Mouse (Mus musculus) midbrain, embryonic 16.5 days (tissue): ENCODE results near the gene Gbf1. TPM values are rescaled to one million over a fixed set of nuclear protein-coding genes. Genes with fewer than 3 reads are reported as not detected.

Experiments
- ATAC-seq: fragments of 200-750 bp; cut with Nextera tagmentation; 2 replicates; pipeline ENCODE4 v1.8.0; 2017; ENCODE audit warnings: moderate TSS enrichment
- H3K27ac ChIP-seq: fragments of 300-500 bp; sonication (generic); 2 replicates; pipeline ENCODE4 v1.5.1; 2014; ENCODE audit warnings: mild to moderate bottlenecking, low read length, mixed read lengths
- H3K27me3 ChIP-seq: fragments of 300-500 bp; sonication (generic); 2 replicates; pipeline ENCODE4 v1.6.1; 2014; ENCODE audit warnings: low read depth, low read length, mixed read lengths; ENCODE audit not compliant: control insufficient read depth, insufficient read depth
- H3K36me3 ChIP-seq: fragments of 300-500 bp; sonication (generic); 2 replicates; pipeline ENCODE4 v1.6.1; 2014; ENCODE audit warnings: mild to moderate bottlenecking, low read length, moderate library complexity, mixed read lengths; ENCODE audit not compliant: control insufficient read depth, insufficient read depth
- H3K4me1 ChIP-seq: fragments of 300-500 bp; sonication (generic); 2 replicates; pipeline ENCODE4 v1.6.1; 2014; ENCODE audit warnings: mild to moderate bottlenecking, low read length, mixed read lengths; ENCODE audit not compliant: control insufficient read depth, insufficient read depth
- H3K4me2 ChIP-seq: fragments of 300-500 bp; sonication (generic); 2 replicates; pipeline ENCODE4 v1.6.1; 2014; ENCODE audit warnings: mild to moderate bottlenecking, low read length, mixed read lengths
- H3K4me3 ChIP-seq: fragments of 300-500 bp; sonication (generic); 2 replicates; pipeline ENCODE4 v1.5.1; 2014; ENCODE audit warnings: low read depth, mild to moderate bottlenecking, low read length, moderate library complexity, mixed read lengths
- H3K9ac ChIP-seq: fragments of 300-500 bp; sonication (generic); 2 replicates; pipeline ENCODE4 v1.6.1; 2014; ENCODE audit warnings: low read depth, low read length, mixed read lengths
- H3K9me3 ChIP-seq: fragments of 300-500 bp; sonication (generic); replicated peaks from 2 replicates; pipeline ENCODE4 v1.6.1; 2014; ENCODE audit warnings: mild to moderate bottlenecking, low read length, mixed read lengths; ENCODE audit not compliant: control insufficient read depth, poor library complexity, severe bottlenecking
- WGBS: fragments of 180-500 bp; shearing (Covaris S2); extraction: QIAGEN DNeasy Blood & Tissue Kit; methylation state at CpG from one replicate; pipeline ENCODE4 v1.1.7; 2014; 5-methylcytosine and 5-hydroxymethylcytosine counted together
- polyA plus RNA-seq: library from polyadenylated mRNA; unstranded; fragments of >200 nt; fragmentation: Nextera tagmentation; extraction: Ambion mirVana; gene quantifications from 2 replicates; pipeline ENCODE4 v1.2.1, GENCODE M21; 2015

Gene Gbf1
- polyA plus RNA-seq, 1 experiment from 2014 or later: 62.8 TPM

DNA sequence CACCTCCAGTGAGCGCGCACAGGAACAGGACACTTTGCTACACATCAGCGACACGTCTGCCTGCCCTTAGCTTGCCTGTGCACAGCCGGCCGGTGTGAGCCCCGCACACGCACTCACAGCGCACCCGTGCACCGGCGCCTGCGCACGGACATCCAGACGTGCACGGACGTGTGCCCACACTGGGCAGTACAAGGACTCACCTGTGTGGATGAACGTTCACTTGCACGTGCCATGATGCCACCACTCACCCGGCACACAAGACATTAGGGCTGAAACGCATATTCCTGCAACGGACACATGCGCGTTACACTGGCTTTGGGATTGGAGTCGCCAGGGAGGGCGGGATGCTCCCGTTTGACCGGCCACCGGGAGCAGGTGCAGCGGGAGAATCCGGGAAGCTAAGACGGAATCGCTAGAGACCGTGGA lies 152.6 kb downstream of the Gbf1 start:
- peak overlapping the region; percentile 54 for H3K9ac ChIP-seq
- no peak overlapping the region for H3K27ac ChIP-seq
- peak overlapping the region; percentile 80 for H3K4me2 ChIP-seq
- H3K4me3 ChIP-seq: peak overlapping the region; percentile 45
- peaks cover 29% of the 10 kb centered on the region for H3K27me3 ChIP-seq
- WGBS: under 1% methylated on average over 34 of the region's 34 CpGs
- H3K36me3 ChIP-seq: no peaks in the 10 kb centered on the region
- H3K9me3 ChIP-seq: no peaks in the 10 kb centered on the region
- H3K4me1 ChIP-seq: peaks cover 22% of the 10 kb centered on the region
- 0 out of 2 replicates have a peak, but pooled peaks have one; percentile 22 for ATAC-seq

DNA sequence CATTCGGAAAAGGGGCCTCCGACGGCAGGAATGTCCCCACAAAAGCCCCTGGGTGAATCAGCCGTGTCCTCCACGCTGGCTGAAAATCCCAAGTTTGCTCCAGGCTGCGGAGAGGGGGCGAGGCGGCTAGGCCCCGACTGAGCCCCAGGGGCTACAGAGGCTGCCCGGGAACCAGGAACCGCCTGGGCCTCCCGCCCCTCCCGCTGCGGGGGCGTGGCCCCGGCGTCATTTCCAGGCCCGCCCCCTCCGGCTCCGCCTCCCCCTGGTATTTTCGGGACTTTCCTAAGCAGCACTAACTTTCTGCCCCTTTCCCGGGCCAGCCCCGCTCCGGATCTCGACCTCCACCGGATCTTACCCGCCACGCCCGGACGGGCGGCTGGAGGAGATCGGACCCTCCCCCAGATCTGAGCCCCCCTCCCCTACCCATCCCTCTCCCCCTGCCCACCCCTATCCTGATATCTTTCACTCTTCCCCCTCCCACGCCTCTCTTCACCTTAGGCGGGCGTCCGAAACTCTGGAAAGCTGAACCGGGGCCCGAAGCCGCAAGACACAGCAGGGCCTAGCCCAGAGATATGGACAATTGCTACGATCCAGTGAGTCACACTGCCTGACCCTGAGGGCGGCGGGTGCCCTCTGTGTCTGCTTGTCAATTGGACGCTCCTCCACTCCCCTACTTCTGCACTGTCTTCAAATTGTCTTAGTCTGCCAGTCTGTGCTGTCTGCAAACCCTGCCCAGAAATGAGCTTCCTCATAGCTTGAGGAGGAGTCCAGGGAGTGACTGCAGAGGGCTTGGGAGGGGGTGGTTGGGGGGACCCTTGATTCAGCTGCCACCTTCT lies 153.3 kb downstream of the Gbf1 start:
- Histone ChIP-seq H3K4me2 (peak overlapping the region; percentile 80), H3K36me3 (no peaks in the 10 kb centered on the region), H3K27me3 (peaks cover 29% of the 10 kb centered on the region), H3K4me3 (peak overlapping the region; percentile 45), H3K4me1 (peaks cover 22% of the 10 kb centered on the region), H3K9ac (peak overlapping the region; percentile 54), H3K9me3 (no peaks in the 10 kb centered on the region), H3K27ac (no peak overlapping the region)
- ATAC-seq: no peak; the same call in 1 of the 2 replicates
- under 1% methylated on average over 43 of the region's 43 CpGs for WGBS

DNA sequence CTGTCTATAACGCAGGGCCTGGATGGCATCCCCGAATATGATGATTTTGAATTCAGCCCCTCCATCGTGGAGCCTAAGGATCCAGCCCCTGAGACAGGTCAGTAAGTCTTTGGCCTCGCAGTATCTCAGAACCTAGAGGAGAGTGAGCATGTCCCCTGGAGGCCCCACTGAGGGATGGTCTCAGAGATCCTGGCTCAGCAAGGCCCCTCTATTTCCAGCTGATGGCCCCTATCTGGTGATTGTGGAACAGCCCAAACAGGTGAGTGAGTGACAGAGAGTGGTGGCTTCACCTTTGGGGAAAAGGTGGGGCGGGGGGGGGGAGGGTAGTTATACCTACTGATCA lies 153.9 kb downstream of the Gbf1 start:
- peak overlapping the region; percentile 80 for H3K4me2 ChIP-seq
- no peaks in the 10 kb centered on the region; the same call in 1 of the 2 replicates for H3K36me3 ChIP-seq
- H3K27ac ChIP-seq: no peak overlapping the region
- 61% methylated on average over 5 of the region's 5 CpGs for WGBS
- H3K4me3 ChIP-seq: no peak overlapping the region
- peaks cover 29% of the 10 kb centered on the region for H3K27me3 ChIP-seq
- peaks cover 22% of the 10 kb centered on the region for H3K4me1 ChIP-seq
- no peak overlapping the region for H3K9ac ChIP-seq
- no peaks in the 10 kb centered on the region for H3K9me3 ChIP-seq
- ATAC-seq: no peak

DNA sequence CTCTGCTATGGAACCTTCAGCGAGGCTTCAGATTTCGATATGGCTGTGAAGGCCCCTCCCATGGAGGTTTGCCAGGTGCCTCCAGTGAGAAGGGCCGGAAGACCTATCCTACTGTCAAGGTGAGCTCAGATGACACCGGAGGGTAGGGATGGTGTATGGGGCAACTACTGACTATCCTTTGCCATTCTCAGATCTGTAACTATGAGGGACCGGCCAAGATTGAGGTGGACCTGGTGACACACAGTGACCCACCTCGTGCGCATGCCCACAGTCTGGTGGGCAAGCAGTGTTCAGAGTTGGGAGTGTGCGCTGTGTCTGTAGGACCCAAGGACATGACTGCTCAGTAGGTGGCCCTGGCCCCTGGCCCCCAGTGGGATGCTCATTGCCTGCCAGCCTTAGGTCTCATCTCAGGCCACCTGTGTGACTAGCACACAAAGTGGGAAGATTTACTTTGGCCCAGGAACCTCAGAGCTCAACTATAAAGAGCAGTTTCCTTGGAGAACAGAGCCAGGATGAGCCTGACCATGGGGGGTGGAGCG lies 154.5 kb downstream of the Gbf1 start:
- 90% methylated on average over 9 of the region's 9 CpGs for WGBS
- H3K4me2 ChIP-seq: no peak overlapping the region
- no peaks in the 10 kb centered on the region for H3K9me3 ChIP-seq
- H3K27me3 ChIP-seq: peaks cover 29% of the 10 kb centered on the region
- no peak overlapping the region for H3K4me3 ChIP-seq
- ATAC-seq: no peak
- peaks cover 22% of the 10 kb centered on the region for H3K4me1 ChIP-seq
- no peak overlapping the region for H3K27ac ChIP-seq
- peaks cover under 1% of the 10 kb centered on the region; the same call in 1 of the 2 replicates for H3K36me3 ChIP-seq
- no peak overlapping the region for H3K9ac ChIP-seq

DNA sequence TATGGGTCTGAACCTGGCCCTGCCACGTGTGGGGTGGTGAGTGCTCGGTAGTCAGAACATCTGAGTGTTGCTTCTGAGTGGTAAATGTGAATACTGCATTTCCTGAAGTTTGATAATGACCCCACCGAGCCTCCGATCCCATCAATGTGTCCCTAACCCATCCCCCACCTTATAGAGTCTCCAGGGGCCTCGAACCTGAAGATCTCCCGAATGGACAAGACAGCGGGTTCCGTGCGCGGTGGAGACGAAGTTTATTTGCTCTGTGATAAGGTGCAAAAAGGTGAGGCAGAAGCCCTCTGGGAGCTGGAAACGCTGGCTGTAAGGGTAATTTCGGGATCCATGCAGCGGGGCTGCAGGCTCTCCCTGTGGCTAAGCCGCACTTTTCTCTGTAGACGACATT lies 155.5 kb downstream of the Gbf1 start:
- H3K27ac ChIP-seq: no peak overlapping the region
- H3K4me2 ChIP-seq: no peak overlapping the region
- H3K36me3 ChIP-seq: peaks cover 9% of the 10 kb centered on the region
- H3K27me3 ChIP-seq: peaks cover 29% of the 10 kb centered on the region
- H3K9me3 ChIP-seq: no peaks in the 10 kb centered on the region
- 81% methylated on average over 16 of the region's 16 CpGs for WGBS
- no peak overlapping the region for H3K9ac ChIP-seq
- no peak overlapping the region for H3K4me3 ChIP-seq
- H3K4me1 ChIP-seq: peaks cover 22% of the 10 kb centered on the region
- no peak for ATAC-seq

DNA sequence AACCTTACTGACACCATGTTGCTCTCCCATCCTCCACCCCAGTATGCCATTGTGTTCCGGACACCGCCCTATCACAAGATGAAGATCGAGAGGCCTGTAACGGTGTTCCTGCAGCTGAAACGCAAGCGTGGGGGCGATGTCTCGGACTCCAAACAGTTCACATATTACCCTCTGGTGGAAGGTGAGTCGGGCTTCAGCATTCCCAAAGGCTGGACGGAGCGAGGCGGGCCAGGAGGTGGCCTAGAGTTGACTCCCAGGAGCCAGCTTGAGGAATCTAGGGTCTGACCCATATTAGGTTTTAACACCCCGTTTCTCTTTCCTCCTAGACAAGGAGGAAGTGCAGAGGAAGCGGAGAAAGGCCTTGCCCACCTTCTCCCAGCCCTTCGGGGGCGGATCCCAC lies 156.0 kb downstream of the Gbf1 start:
- no peak overlapping the region for H3K27ac ChIP-seq
- no peak for ATAC-seq

DNA sequence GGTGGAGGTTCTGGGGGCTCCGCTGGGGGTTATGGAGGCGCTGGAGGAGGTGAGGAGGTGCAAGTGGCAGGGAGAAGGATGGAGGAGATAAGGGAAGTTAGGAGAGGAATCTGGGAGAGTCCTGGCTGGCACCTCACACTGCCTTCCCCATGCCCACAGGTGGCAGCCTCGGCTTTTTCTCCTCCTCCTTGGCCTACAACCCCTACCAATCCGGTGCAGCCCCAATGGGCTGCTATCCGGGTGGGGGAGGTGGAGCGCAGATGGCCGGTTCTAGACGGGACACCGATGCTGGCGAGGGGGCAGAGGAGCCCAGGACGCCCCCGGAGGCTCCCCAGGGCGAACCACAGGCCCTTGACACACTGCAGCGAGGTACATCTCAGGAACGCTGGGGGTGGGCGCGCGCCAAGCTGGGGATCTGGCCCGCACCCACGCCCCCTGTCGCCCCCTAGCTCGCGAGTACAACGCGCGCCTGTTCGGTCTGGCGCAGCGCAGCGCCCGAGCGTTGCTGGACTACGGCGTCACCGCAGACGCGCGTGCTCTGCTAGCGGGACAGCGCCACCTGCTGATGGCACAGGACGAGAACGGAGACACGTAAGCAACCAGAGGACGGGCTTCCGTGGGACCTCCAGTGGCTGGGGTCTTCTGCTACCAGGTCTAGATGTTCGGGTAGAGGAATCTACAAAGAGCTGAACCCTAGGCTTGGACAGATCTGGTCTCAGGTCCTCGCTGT lies 156.6 kb downstream of the Gbf1 start:
- Histone ChIP-seq H3K27ac (no peak overlapping the region), H3K4me2 (peak overlapping the region; percentile 94), H3K4me1 (peaks cover 22% of the 10 kb centered on the region), H3K9ac (peak overlapping the region; percentile 73), H3K27me3 (peaks cover 30% of the 10 kb centered on the region), H3K9me3 (no peaks in the 10 kb centered on the region), H3K36me3 (peaks cover 16% of the 10 kb centered on the region), H3K4me3 (peak overlapping the region; percentile 48)
- WGBS: under 1% methylated on average over 47 of the region's 47 CpGs
- ATAC-seq: peak; percentile 64

More for the DNA sequence above, 156.0 kb downstream of the Gbf1 start:
- WGBS: 59% methylated on average over 16 of the region's 16 CpGs
- peaks cover 29% of the 10 kb centered on the region for H3K27me3 ChIP-seq
- no peaks in the 10 kb centered on the region for H3K9me3 ChIP-seq
- H3K9ac ChIP-seq: peak overlapping the region; percentile 73
- peaks cover 14% of the 10 kb centered on the region for H3K36me3 ChIP-seq
- peaks cover 22% of the 10 kb centered on the region for H3K4me1 ChIP-seq
- H3K4me3 ChIP-seq: peak overlapping the region; percentile 48; the same call in 1 of the 2 replicates
- peak overlapping the region; percentile 94 for H3K4me2 ChIP-seq

DNA sequence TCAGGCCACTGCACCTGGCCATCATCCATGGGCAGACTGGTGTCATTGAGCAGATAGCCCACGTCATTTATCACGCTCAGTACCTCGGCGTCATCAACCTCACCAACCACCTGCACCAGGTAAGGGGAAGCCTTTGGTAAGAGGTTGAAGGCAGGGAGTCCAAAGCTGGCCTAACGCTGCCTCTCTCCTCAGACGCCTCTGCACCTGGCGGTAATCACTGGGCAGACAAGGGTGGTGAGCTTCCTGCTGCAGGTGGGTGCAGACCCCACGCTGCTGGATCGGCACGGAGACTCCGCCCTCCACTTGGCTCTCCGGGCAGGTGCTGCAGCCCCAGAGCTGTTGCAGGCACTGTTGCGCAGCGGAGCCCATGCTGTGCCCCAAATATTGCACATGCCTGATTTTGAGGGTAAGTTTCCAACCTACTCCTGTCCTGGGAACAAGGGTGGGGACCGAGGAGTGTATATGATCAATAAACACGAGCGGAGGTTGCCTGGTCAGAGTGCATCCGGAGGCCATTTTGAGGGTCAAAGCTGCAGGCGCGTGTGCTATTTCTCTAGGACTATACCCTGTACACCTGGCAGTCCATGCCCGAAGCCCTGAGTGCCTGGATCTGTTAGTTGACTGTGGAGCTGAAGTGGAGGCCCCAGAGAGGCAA lies 157.5 kb downstream of the Gbf1 start:
- peak; percentile 10; the same call in 1 of the 2 replicates for ATAC-seq
- Histone ChIP-seq H3K9me3 (no peaks in the 10 kb centered on the region), H3K27ac (no peak overlapping the region), H3K9ac (no peak overlapping the region), H3K36me3 (peaks cover 16% of the 10 kb centered on the region), H3K4me1 (peaks cover 16% of the 10 kb centered on the region), H3K4me2 (no peak overlapping the region), H3K27me3 (peaks cover 33% of the 10 kb centered on the region), H3K4me3 (no peak overlapping the region)
- 81% methylated on average over 21 of the region's 21 CpGs for WGBS
